Mouse (Mus musculus) heart, embryonic 10.5 days (tissue): ENCODE data around the gene Gramd1b. TPM values are rescaled to one million over a fixed set of nuclear protein-coding genes. Genes with fewer than 3 reads are reported as not detected.

Source experiments
- DNase-seq: peaks from one replicate; pipeline ENCODE4 v3.0.0-alpha.2; 2017; ENCODE audit warnings: low spot score
- H3K27ac ChIP-seq: fragments of 300-500 bp; sonication (generic); 2 replicates; pipeline ENCODE4 v1.5.1; 2016; ENCODE audit warnings: mild to moderate bottlenecking
- H3K27me3 ChIP-seq: fragments of 300-500 bp; sonication (generic); 2 replicates; pipeline ENCODE4 v1.6.1; 2016; ENCODE audit warnings: mild to moderate bottlenecking; ENCODE audit not compliant: poor library complexity, insufficient read depth, severe bottlenecking
- H3K36me3 ChIP-seq: fragments of 300-500 bp; sonication (generic); 2 replicates; pipeline ENCODE4 v1.6.1; 2016; ENCODE audit warnings: mild to moderate bottlenecking, moderate library complexity
- H3K4me1 ChIP-seq: fragments of 300-500 bp; sonication (generic); 2 replicates; pipeline ENCODE4 v1.6.1; 2016; ENCODE audit warnings: mild to moderate bottlenecking
- H3K4me3 ChIP-seq: fragments of 300-500 bp; sonication (generic); 2 replicates; pipeline ENCODE4 v1.5.1; 2016; ENCODE audit warnings: mild to moderate bottlenecking, moderate library complexity
- H3K9me3 ChIP-seq: fragments of 300-500 bp; sonication (generic); 2 replicates; pipeline ENCODE4 v1.6.1; 2016; ENCODE audit warnings: mild to moderate bottlenecking, moderate library complexity
- WGBS: fragments of 180-500 bp; shearing (Covaris S2); methylation state at CpG from one replicate; pipeline ENCODE4 v1.1.7; 2016; 5-methylcytosine and 5-hydroxymethylcytosine counted together
- polyA plus RNA-seq: library from polyadenylated mRNA; unstranded; fragments of >200 nt; fragmentation: Nextera tagmentation; extraction: Ambion mirVana; gene quantifications from 2 replicates; pipeline ENCODE4 v1.2.1, GENCODE M21; 2016

Gramd1b gene
- polyA plus RNA-seq, 1 experiment from 2014 or later, result 5.0 TPM

DNA sequence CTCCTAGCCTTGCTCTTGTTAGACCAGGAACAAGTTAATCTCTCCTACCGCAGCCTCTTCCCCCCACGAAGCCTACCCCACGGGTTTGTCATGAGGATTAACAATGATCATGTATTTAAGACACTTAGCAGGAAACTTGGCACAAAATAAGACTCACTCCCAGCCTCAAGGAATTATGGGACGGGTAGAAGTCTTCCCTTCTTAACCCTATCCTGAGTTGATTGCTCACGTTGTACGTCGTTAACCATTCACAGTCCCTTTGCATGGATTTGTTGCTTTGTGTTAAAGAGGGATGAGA is 80.8 kb downstream of the Gramd1b start:
- no peak overlapping the region for H3K27ac ChIP-seq
- no peaks in the 10 kb centered on the region for H3K36me3 ChIP-seq
- no peak for DNase-seq
- peaks cover 25% of the 10 kb centered on the region; the same call in 1 of the 2 replicates for H3K4me1 ChIP-seq
- 0 out of 2 replicates have a peak, but pooled peaks cover 12% of the 10 kb centered on the region for H3K27me3 ChIP-seq
- H3K4me3 ChIP-seq, result no peak overlapping the region
- no peaks in the 10 kb centered on the region for H3K9me3 ChIP-seq
- WGBS, result 75% methylated on average over 7 of the region's 7 CpGs

DNA sequence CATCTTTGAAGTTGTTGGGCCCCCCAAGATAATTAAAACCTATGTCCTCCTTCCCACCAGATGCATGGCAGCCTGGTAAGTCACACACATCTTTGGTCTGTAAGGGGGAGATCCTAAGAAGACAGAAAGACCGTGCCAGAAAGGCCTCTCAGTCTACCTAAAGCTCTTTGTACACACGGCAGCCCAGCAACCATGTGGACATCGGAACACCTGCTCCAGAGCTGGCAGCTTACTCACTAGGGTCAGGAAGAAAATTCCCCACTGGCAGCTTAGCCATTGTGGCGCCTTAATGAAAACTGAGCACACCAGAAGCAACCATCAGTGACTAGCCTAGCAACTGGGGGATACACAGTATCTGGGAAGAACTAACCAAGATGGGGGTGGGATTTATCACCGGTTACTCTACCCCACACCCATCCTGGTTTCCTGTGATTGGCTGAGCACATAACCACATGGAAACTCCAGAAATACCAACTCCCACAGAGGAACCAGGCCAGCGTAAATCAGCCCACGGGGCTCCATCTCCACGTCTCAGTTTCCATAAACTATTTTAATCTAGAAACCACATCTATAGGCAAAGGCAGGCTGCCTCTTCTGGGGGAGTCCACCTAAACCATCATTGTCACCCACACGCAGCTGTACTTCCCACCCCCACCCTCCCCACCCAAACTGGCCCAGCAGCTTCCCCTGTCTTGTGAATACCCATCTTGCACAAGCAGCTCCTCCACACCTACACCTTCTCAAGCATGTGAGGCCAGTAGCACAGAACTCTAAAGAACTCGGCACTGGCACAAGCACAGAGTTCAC is 81.4 kb downstream of the Gramd1b start:
- WGBS, result 74% methylated on average over 10 of the region's 10 CpGs
- Histone ChIP-seq H3K4me3 (no peak overlapping the region), H3K4me1 (peaks cover 19% of the 10 kb centered on the region; the same call in 1 of the 2 replicates), H3K36me3 (no peaks in the 10 kb centered on the region), H3K9me3 (no peaks in the 10 kb centered on the region), H3K27ac (no peak overlapping the region), H3K27me3 (0 out of 2 replicates have a peak, but pooled peaks cover 8% of the 10 kb centered on the region)
- no peak for DNase-seq

DNA sequence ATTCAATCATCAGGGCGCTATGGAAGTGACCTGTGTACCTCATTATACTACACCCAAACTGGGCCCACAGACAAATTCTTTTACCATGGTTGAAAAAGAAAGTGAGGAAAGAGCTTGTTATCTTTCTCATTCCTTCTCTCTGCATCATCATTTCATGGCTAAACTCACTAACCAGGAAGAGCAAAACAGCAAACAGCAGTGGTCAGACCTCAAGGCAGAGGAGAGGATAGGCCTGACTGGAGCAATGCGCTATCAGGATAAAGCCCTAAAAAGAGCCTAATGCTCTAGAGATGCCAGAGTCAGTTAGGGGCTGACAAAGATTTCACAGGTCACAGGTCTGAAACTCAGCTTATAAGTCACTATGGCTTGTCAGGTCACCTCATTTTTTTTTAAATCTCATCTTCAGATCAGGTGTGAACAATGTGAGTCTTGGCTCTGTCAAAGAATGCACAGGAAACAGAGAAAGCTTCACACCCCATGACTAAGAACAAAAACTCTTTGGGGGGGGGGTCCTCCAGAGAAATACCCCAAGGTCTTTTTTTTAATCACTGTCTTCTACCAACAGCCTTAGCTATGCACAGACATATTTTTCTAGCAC is 82.4 kb downstream of the Gramd1b start:
- no peak for DNase-seq
- no peaks in the 10 kb centered on the region for H3K36me3 ChIP-seq
- H3K4me1 ChIP-seq, result 0 out of 2 replicates have a peak, but pooled peaks cover 15% of the 10 kb centered on the region
- H3K9me3 ChIP-seq, result no peaks in the 10 kb centered on the region
- H3K27ac ChIP-seq, result no peak overlapping the region
- H3K27me3 ChIP-seq, result no peaks in the 10 kb centered on the region
- no peak overlapping the region for H3K4me3 ChIP-seq
- 88% methylated on average over 2 of the region's 2 CpGs for WGBS

DNA sequence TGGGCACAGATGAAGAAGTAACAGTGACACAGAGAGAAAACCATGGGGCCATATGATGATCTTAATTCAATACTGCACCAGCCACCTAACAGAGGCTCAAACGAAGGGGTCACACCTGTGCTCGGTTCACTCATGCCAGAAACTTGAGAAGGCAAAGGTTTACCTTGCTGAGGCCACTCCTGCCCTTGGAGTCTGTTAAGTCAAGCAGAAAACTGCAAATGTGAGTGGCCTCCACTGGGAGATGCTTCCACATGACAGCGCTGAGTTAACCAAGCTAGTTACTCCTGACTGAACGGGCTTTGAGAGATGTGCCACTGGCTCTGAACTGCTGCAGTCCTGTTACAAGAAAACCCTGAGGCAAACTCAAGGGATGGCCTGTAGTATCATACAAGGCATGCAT is 83.9 kb downstream of the Gramd1b start:
- Histone ChIP-seq H3K36me3 (no peaks in the 10 kb centered on the region), H3K4me3 (no peak overlapping the region), H3K4me1 (0 out of 2 replicates have a peak, but pooled peaks cover 11% of the 10 kb centered on the region), H3K27me3 (no peaks in the 10 kb centered on the region), H3K9me3 (no peaks in the 10 kb centered on the region), H3K27ac (no peak overlapping the region)
- no peak for DNase-seq
- WGBS, result 74% methylated on average over 4 of the region's 4 CpGs

DNA sequence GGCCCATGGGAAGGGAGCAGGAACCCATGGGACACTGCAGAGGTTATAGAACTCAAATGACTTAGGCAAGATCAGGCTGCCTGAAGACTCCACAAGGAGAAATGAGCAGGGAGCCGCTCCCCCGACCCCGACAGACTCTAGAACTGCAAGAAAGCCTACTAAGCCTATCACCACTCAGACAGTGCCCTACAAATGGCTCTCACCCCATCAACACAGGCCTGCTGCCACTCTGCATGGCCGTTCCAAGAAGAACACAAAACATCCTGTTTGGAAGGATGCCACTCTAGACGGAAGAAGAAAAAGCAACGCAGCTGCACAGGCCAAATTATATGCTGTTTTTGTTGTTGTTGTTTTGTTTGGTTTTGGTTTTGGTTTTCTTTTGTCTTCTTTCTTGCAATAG is 86.2 kb downstream of the Gramd1b start:
- H3K27me3 ChIP-seq, result no peaks in the 10 kb centered on the region
- no peak overlapping the region for H3K4me3 ChIP-seq
- 86% methylated on average over 6 of the region's 6 CpGs for WGBS
- no peak overlapping the region for H3K27ac ChIP-seq
- no peaks in the 10 kb centered on the region for H3K9me3 ChIP-seq
- peaks cover 27% of the 10 kb centered on the region; the same call in 1 of the 2 replicates for H3K4me1 ChIP-seq
- no peak for DNase-seq
- H3K36me3 ChIP-seq, result 0 out of 2 replicates have a peak, but pooled peaks cover 3% of the 10 kb centered on the region

DNA sequence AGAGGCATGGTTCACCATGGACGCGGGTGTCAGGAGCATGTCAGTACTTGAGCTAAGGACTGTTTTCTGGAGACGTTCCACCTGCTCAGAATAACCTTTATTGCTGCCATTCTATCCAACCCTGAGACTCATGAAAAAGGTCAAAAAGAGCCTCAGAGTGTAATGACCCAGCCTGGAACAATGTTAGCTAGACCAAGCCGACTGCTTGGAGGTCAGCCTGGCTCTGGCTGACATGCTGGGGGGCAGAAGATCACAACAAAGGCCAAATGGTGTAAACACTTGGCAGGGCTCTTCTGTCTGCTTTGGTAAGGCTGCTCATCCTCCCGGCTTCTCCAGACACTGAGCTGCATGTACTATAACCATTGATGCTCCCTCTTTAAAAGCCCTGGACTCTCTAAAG is 88.4 kb downstream of the Gramd1b start:
- 56% methylated on average over 5 of the region's 5 CpGs for WGBS
- DNase-seq, result no peak
- Histone ChIP-seq H3K4me1 (peaks cover 36% of the 10 kb centered on the region), H3K4me3 (no peak overlapping the region), H3K9me3 (no peaks in the 10 kb centered on the region), H3K27me3 (no peaks in the 10 kb centered on the region), H3K27ac (no peak overlapping the region), H3K36me3 (0 out of 2 replicates have a peak, but pooled peaks cover 3% of the 10 kb centered on the region)

DNA sequence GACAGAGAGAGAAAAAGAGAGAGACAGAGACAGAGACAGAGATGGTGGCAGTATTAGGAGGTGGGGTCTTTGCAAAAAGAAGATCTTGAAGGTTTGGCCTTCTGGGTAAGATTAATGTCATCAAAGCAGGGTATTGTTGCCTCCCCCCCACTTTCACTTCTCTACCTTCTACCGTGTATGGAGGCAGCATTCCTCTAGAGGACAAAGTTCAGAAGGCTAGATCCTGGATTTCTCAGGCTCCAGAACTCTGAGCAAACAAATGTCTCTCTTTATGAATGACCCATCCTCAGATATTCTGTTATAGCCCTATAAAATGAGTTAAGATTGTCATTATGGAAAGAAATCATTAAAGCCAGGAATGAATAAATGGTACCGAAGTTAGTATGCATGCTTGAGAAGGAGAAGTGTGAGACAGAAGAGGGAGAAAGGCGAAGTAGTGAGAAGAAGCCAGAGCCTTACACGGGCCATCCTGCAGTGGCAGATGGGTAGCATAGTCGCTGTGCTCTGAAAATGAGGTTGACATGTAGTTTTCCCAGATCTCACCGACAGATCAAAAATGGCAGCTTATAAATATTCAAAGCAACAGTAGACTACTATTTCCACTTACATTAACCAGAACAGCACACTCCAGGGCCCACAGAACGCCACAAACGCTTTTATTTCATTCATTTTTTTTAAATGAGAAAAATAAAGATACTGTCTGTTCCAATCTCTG is 91.1 kb downstream of the Gramd1b start:
- H3K4me3 ChIP-seq, result no peak overlapping the region
- no peaks in the 10 kb centered on the region for H3K27me3 ChIP-seq
- H3K9me3 ChIP-seq, result no peaks in the 10 kb centered on the region
- 0 out of 2 replicates have a peak, but pooled peaks cover 5% of the 10 kb centered on the region for H3K36me3 ChIP-seq
- no peak for DNase-seq
- 83% methylated on average over 8 of the region's 8 CpGs for WGBS
- H3K27ac ChIP-seq, result no peak overlapping the region
- peaks cover 36% of the 10 kb centered on the region for H3K4me1 ChIP-seq

DNA sequence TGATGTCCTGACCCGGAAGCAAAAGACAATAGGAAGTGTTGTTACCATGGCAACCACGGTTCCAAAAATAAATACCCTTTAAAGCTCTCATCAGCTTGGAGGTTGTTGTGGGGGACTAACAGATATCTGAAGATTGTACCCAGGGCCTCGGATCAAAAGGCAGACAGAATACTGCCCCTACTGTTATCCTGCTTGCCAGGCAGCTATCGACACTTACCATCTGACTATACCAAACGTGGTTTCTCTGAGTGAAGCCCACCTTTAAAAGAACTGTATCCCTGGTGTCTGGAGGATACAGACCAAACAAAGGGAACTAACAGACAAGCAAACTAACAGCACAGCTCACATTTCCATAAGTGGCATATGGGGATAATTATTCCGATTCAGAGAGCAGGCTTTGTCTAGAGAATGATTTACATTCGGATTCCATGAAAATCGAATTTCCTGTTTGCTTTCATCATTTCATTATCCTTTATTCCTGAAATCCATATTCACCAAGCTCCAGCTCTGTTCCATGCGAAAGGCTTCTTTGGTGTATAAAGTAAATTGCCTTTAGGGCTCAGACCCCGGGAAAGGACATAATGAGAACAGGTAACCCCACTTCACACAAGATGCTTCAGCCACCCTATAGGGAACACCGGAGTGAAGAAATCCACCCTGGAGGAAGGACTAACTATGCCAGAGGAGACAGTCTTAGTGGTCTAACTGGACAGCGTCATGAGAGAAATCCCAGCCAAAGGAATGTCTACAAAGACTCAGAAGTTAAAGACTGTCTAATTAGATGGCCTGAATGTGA is 92.3 kb downstream of the Gramd1b start:
- Histone ChIP-seq H3K36me3 (0 out of 2 replicates have a peak, but pooled peaks cover 5% of the 10 kb centered on the region), H3K27ac (peak overlapping the region; percentile 67; the same call in 1 of the 2 replicates), H3K4me1 (peaks cover 36% of the 10 kb centered on the region), H3K4me3 (no peak overlapping the region), H3K9me3 (no peaks in the 10 kb centered on the region), H3K27me3 (no peaks in the 10 kb centered on the region)
- WGBS, result 60% methylated on average over 12 of the region's 12 CpGs
- no peak for DNase-seq

DNA sequence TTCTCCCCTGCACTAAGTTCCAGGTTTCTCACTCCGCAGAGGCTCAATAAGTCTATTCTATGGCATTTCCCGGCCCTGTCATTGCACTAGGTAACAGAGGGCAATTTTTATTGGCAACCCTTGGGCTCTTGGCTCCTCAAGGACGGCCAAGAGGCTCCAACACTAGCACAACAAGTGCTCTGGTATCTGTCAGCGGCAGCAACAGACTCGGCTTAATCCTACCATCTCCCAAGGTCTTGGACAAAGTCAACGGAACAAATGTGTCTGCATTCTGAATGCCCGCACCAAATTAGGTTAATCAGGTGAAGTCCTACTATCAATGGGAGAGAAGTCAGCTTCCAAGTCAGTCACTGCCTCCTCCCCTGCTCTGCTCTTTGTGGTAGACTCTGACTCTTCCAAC is 93.3 kb downstream of the Gramd1b start:
- H3K9me3 ChIP-seq, result no peaks in the 10 kb centered on the region
- H3K27me3 ChIP-seq, result no peaks in the 10 kb centered on the region
- no peak for DNase-seq
- 54% methylated on average over 7 of the region's 7 CpGs for WGBS
- peaks cover 9% of the 10 kb centered on the region for H3K36me3 ChIP-seq
- H3K4me3 ChIP-seq, result no peak overlapping the region
- peak overlapping the region; percentile 66; the same call in 1 of the 2 replicates for H3K27ac ChIP-seq
- H3K4me1 ChIP-seq, result peaks cover 36% of the 10 kb centered on the region

DNA sequence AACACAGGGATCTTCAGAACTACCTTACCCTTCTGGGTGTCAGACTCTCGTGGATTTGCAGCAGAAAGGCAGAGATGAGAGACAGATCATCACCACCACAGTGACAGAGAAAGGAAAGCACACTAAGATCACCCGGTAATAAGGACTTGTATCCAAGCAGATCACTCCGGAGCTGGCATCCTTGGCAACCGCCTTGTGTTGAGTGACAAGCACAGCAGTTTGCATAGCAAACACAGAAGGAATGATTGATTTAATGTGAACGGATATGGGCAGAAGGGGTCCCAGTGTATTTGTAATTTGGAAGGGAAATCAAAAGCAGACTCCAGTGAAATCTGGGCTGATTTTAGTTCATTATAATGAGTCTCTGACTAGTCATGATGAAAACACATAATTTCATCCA is 97.9 kb downstream of the Gramd1b start:
- DNase-seq, result no peak
- Histone ChIP-seq H3K4me3 (no peak overlapping the region), H3K27me3 (no peaks in the 10 kb centered on the region), H3K36me3 (peaks cover 10% of the 10 kb centered on the region), H3K4me1 (peaks cover 19% of the 10 kb centered on the region; the same call in 1 of the 2 replicates), H3K9me3 (no peaks in the 10 kb centered on the region), H3K27ac (no peak overlapping the region)
- 93% methylated on average over 5 of the region's 5 CpGs for WGBS

DNA sequence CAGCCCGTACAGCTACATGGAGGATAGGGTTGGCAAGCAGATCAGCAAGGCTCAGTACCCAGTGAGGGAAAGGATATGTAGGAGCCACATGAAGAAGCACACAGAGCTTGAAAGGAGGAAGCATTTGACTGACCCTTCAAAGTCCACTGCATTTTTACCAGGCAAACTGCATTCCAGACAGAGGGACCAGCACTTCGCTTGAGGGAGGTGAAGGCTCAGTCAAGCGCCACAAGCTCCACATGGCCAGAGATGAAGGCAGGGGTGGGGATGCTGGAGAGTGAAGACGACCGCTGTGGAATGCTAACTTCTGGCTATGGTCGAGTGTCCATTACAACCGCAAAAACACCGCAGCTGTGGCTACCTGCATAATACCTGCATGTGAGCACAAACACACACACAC is 100.2 kb downstream of the Gramd1b start:
- WGBS, result 69% methylated on average over 8 of the region's 8 CpGs
- Histone ChIP-seq H3K36me3 (peaks cover 10% of the 10 kb centered on the region), H3K27me3 (no peaks in the 10 kb centered on the region), H3K4me3 (no peak overlapping the region), H3K9me3 (no peaks in the 10 kb centered on the region), H3K27ac (no peak overlapping the region), H3K4me1 (peaks cover 15% of the 10 kb centered on the region; the same call in 1 of the 2 replicates)
- DNase-seq, result no peak

DNA sequence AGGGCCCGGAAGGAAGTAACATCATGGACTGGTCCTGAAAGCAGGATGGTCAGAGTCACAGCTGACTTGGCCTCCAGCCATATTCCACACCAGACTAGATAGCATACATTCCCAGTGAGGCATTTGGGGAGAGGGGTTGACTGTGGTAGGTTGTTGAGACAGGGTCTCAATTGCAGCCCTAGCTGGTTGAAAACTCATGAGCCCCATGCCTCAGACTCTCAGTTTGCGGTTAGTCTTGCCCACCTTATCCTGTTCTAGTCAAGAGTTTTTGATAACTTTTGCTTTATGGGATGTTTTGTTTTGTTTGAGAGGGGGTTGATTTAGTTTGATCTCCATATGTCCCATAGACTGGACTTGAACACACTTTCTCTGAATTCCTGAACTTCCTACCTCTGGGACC is 103.5 kb downstream of the Gramd1b start:
- H3K27me3 ChIP-seq, result no peaks in the 10 kb centered on the region
- no peaks in the 10 kb centered on the region for H3K9me3 ChIP-seq
- peaks cover under 1% of the 10 kb centered on the region; the same call in 1 of the 2 replicates for H3K36me3 ChIP-seq
- DNase-seq, result no peak
- no peak overlapping the region for H3K27ac ChIP-seq
- no peak overlapping the region for H3K4me3 ChIP-seq
- peaks cover 21% of the 10 kb centered on the region for H3K4me1 ChIP-seq
- WGBS, result 89% methylated on average over 2 of the region's 2 CpGs
